21 mouse cellular contexts compared by ENCODE assay signal in genomic region chr3:38034138-38034537, GRCm38 (mm10).
DNase-seq lines count a peak whose midpoint lies in the region; ATAC-seq and TF ChIP-seq lines count a peak whose summit lies in the region.
"Had no signal": no experiment of that assay in that cellular context is flagged by ENCODE, and none has a peak within 500 bp of the region (broad histone marks: within the 10 kb centered on the region; RNA-seq: fewer than 3 reads in every experiment).

No protein-coding gene starts in this region.

- peak; percentile 85 for DNase-seq in heart, adult 11 months
- no peak for DNase-seq in heart, adult 2 months
- DNase-seq in lung, embryonic 14.5 days = peak; percentile 56
- no peak for DNase-seq in lung, postnatal 14 days
- peak; percentile 53 for DNase-seq in lung, postnatal 0 days (ENCODE audit: low spot score)
- no peak for DNase-seq in lung, postnatal 10 days
- DNase-seq in left cerebral cortex, adult 18-20 months (ENCODE audit: low spot score in 2 of 2) = no peak
- DNase-seq: adrenal gland, adult 2 months; adrenal gland, postnatal 14 days; cerebellum, adult 11-12 months; cerebellum, adult 8-10 months; cerebellum, postnatal 14 days; gastrocnemius, postnatal 25 days had no signal

- H3K79me2 ChIP-seq in heart, adult 2 months (replicated peaks; ENCODE audit: control insufficient read depth, insufficient read depth, low read length) = no peaks in the 10 kb centered on the region

- intact Hi-C loops in heart, adult 2 months (cut with DNase I) = no loop called here

- H3K4me1 ChIP-seq in heart, adult 2 months (ENCODE audit: control insufficient read depth, insufficient read depth, low read length) = no peaks in the 10 kb centered on the region
- no peaks in the 10 kb centered on the region for H3K4me1 ChIP-seq in lung, embryonic 14.5 days (ENCODE audit: insufficient read depth)
- H3K4me1 ChIP-seq in lung, postnatal 0 days (ENCODE audit: insufficient read depth, low read depth, low read length) = no peaks in the 10 kb centered on the region
- H3K4me1 ChIP-seq: embryonic facial prominence, embryonic 12.5 days; forebrain, embryonic 12.5 days; forebrain, embryonic 15.5 days; hindbrain, embryonic 12.5 days; hindbrain, embryonic 15.5 days had no signal

- H3K27me3 ChIP-seq in heart, adult 2 months (ENCODE audit: control insufficient read depth, insufficient read depth, low read length) = no peaks in the 10 kb centered on the region
- H3K27me3 ChIP-seq in lung, embryonic 14.5 days (ENCODE audit: insufficient read depth, low read length) = no peaks in the 10 kb centered on the region
- H3K27me3 ChIP-seq in lung, postnatal 0 days (replicated peaks; ENCODE audit: insufficient read depth, low read length) = no peaks in the 10 kb centered on the region
- H3K27me3 ChIP-seq: embryonic facial prominence, embryonic 12.5 days; forebrain, embryonic 12.5 days; forebrain, embryonic 15.5 days; hindbrain, embryonic 12.5 days; hindbrain, embryonic 15.5 days had no signal

- WGBS in heart, adult 2 months = 50% methylated on average over 3 of the region's 3 CpGs
- 27% methylated on average over 3 of the region's 3 CpGs for WGBS in lung, embryonic 14.5 days
- WGBS in lung, postnatal 0 days = 15% methylated on average over 3 of the region's 3 CpGs

- no peak overlapping the region for H3K4me3 ChIP-seq in heart, adult 2 months
- H3K4me3 ChIP-seq in lung, embryonic 14.5 days (ENCODE audit: low read depth, low read length) = no peak overlapping the region
- H3K4me3 ChIP-seq in lung, postnatal 0 days (ENCODE audit: low read depth, low read length) = no peak overlapping the region
- H3K4me3 ChIP-seq: embryonic facial prominence, embryonic 12.5 days; erythroblast, embryonic 14.5 days; forebrain, embryonic 12.5 days; forebrain, embryonic 15.5 days; hindbrain, embryonic 12.5 days; hindbrain, embryonic 15.5 days had no signal

- TF ChIP-seq POLR2A in heart, adult 2 months (IDR thresholded peaks at IDR 0.05; ENCODE audit: insufficient read depth, low read depth, low read length) = no peak

- H3K4me2 ChIP-seq in lung, embryonic 14.5 days = no peak overlapping the region
- no peak overlapping the region for H3K4me2 ChIP-seq in lung, postnatal 0 days (replicated peaks; ENCODE audit: low read depth, low read length)
- H3K4me2 ChIP-seq: embryonic facial prominence, embryonic 12.5 days; forebrain, embryonic 12.5 days; forebrain, embryonic 15.5 days; heart, embryonic 11.5 days; hindbrain, embryonic 12.5 days; hindbrain, embryonic 15.5 days had no signal

- H3K36me3 ChIP-seq in heart, adult 2 months (ENCODE audit: control insufficient read depth, insufficient read depth, low read length) = no peaks in the 10 kb centered on the region
- no peaks in the 10 kb centered on the region for H3K36me3 ChIP-seq in lung, embryonic 14.5 days (ENCODE audit: insufficient read depth)
- H3K36me3 ChIP-seq in lung, postnatal 0 days (ENCODE audit: insufficient read depth, low read length) = no peaks in the 10 kb centered on the region
- H3K36me3 ChIP-seq: embryonic facial prominence, embryonic 12.5 days; forebrain, embryonic 12.5 days; forebrain, embryonic 15.5 days; hindbrain, embryonic 12.5 days; hindbrain, embryonic 15.5 days had no signal

- no peak for TF ChIP-seq EP300 in heart, adult 2 months (IDR thresholded peaks at IDR 0.05; ENCODE audit: insufficient read depth, low read depth, low read length)
- no peak for TF ChIP-seq EP300 in lung, postnatal 0 days (IDR thresholded peaks at IDR 0.05)

- no peak for TF ChIP-seq CTCF in heart, adult 2 months (IDR thresholded peaks at IDR 0.05)
- TF ChIP-seq CTCF in lung, embryonic 14.5 days (IDR thresholded peaks at IDR 0.05; ENCODE audit: low read depth) = no peak
- no peak for TF ChIP-seq CTCF in lung, postnatal 0 days (IDR thresholded peaks at IDR 0.05)

- no peak for ATAC-seq in lung, embryonic 14.5 days (ENCODE audit: insufficient read depth)
- ATAC-seq in lung, postnatal 0 days = no peak
- ATAC-seq: CD4-positive, CD25-positive, alpha-beta regulatory T cell, adult 4 months; forebrain, embryonic 15.5 days had no signal

- no peak overlapping the region for H3K27ac ChIP-seq in heart, adult 2 months
- H3K27ac ChIP-seq in lung, embryonic 14.5 days (ENCODE audit: low read depth) = no peak overlapping the region; the same call in 1 of the 2 replicates
- no peak overlapping the region for H3K27ac ChIP-seq in lung, postnatal 0 days (ENCODE audit: low read length)
- H3K27ac ChIP-seq: embryonic facial prominence, embryonic 12.5 days; forebrain, embryonic 12.5 days; forebrain, embryonic 15.5 days; hindbrain, embryonic 12.5 days; hindbrain, embryonic 15.5 days had no signal

- H3K9me3 ChIP-seq in lung, embryonic 14.5 days (ENCODE audit: low read depth, low read length) = no peaks in the 10 kb centered on the region; the same call in 1 of the 2 replicates
- H3K9me3 ChIP-seq in lung, postnatal 0 days (ENCODE audit: low read length) = no peaks in the 10 kb centered on the region
- H3K9me3 ChIP-seq: embryonic facial prominence, embryonic 12.5 days; forebrain, embryonic 12.5 days; forebrain, embryonic 15.5 days; hindbrain, embryonic 12.5 days; hindbrain, embryonic 15.5 days had no signal

- no peak overlapping the region for H3K9ac ChIP-seq in heart, adult 2 months (ENCODE audit: low read depth, low read length)
- H3K9ac ChIP-seq in lung, embryonic 14.5 days = no peak overlapping the region
- H3K9ac ChIP-seq in lung, postnatal 0 days (replicated peaks; ENCODE audit: low read depth) = no peak overlapping the region
- H3K9ac ChIP-seq: embryonic facial prominence, embryonic 12.5 days; forebrain, embryonic 12.5 days; forebrain, embryonic 15.5 days; hindbrain, embryonic 12.5 days; hindbrain, embryonic 15.5 days had no signal

Comparison
In these comparisons a context has a peak if more than half of its experiments do, and no peak if none do; other contexts are left out.
1. DNase-seq: peak in heart, adult 11 months (single experiment), lung, embryonic 14.5 days (single experiment) and lung, postnatal 0 days (single experiment); none in heart, adult 2 months (0 of 2), lung, postnatal 14 days (single experiment), lung, postnatal 10 days (single experiment) and left cerebral cortex, adult 18-20 months (0 of 2).